Mouse (Mus musculus) heart, embryonic 11.5 days (tissue): ENCODE measurements at regions not wholly inside any gene's neighbourhood (a gene's known extent, or its start where the extent isn't known, plus 50 kb on each side); places are given as distances from the start of the nearest gene placed in this dataset.
A peak's percentile ranks its signal among the peaks of the same experiment; 100 is the strongest.

ENCODE experiments used
- ATAC-seq: fragments of 200-750 bp; cut with Nextera tagmentation; replicated peaks from 2 replicates; pipeline ENCODE4 v1.8.0; 2017; ENCODE audit warnings: moderate library complexity; ENCODE audit not compliant: insufficient number of reproducible peaks, low FRiP score, low TSS enrichment
- H3K27ac ChIP-seq: fragments of 300-500 bp; sonication (generic); 2 replicates; pipeline ENCODE4 v1.5.1; 2014; ENCODE audit warnings: mild to moderate bottlenecking, low read depth, low read length
- H3K27me3 ChIP-seq: fragments of 300-500 bp; sonication (generic); 2 replicates; pipeline ENCODE4 v1.6.1; 2014; ENCODE audit warnings: mild to moderate bottlenecking, low read length, mixed read lengths; ENCODE audit not compliant: control insufficient read depth, insufficient read depth
- H3K36me3 ChIP-seq: fragments of 300-500 bp; sonication (generic); 2 replicates; pipeline ENCODE4 v1.6.1; 2014; ENCODE audit warnings: mild to moderate bottlenecking, low read length, moderate library complexity, mixed read lengths; ENCODE audit not compliant: control insufficient read depth, insufficient read depth
- H3K4me1 ChIP-seq: fragments of 300-500 bp; sonication (generic); 2 replicates; pipeline ENCODE4 v1.6.1; 2014; ENCODE audit warnings: low read length; ENCODE audit not compliant: control insufficient read depth, insufficient read depth
- H3K4me2 ChIP-seq: fragments of 300-500 bp; sonication (generic); 2 replicates; pipeline ENCODE4 v1.6.1; 2014; ENCODE audit warnings: mild to moderate bottlenecking, moderate library complexity
- H3K4me3 ChIP-seq: fragments of 300-500 bp; sonication (generic); 2 replicates; pipeline ENCODE4 v1.5.1; 2014; ENCODE audit warnings: low read depth, low read length
- H3K9ac ChIP-seq: fragments of 300-500 bp; sonication (generic); 2 replicates; pipeline ENCODE4 v1.6.1; 2014; ENCODE audit warnings: mild to moderate bottlenecking, low read depth, low read length, moderate library complexity
- H3K9me3 ChIP-seq: fragments of 300-500 bp; sonication (generic); replicated peaks from 2 replicates; pipeline ENCODE4 v1.6.1; 2016; ENCODE audit warnings: low read length; ENCODE audit not compliant: control insufficient read depth
- WGBS: fragments of 180-500 bp; shearing (Covaris S2); extraction: QIAGEN DNeasy Blood & Tissue Kit; methylation state at CpG from one replicate; pipeline ENCODE4 v1.1.7; 2014; ENCODE audit not compliant: insufficient replicate concordance; 5-methylcytosine and 5-hydroxymethylcytosine counted together

DNA sequence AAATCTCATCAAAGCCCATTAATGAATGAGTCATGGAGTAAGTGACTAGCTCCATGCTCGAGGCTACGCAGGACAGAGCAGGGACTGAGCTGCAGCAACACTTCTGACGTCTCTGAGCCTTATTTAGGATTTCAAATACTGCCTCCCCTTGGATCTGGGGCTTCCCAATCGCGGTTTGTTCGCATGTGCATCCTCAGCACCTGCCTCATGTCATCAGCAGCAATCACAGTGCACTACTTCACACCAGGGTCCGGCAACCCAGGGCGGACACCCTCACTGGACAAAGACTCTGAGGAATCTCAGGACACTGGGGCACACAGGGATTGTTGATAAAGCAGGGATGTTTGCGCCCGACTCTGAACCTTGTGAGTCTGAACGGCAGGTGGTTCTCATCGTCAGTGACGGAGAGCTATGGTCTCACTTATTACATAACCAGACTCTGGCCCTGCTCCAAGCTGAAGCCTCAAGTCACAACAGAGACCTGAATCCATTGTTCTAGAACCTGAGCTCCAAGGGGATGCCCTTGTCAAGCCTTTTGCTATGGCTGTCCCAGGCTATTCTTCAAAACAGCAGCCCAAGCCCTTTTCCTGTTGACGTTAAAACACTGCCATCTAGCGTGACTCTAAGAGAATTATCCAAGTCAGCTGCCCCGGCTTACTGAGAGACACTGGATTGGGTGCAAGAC, 247.2 kb upstream of the Gm26657 start:
- no peak for ATAC-seq
- H3K4me1 ChIP-seq, result 0 out of 2 replicates have a peak, but pooled peaks cover 3% of the 10 kb centered on the region
- H3K27ac ChIP-seq, result no peak overlapping the region
- H3K9ac ChIP-seq, result no peak overlapping the region
- H3K4me3 ChIP-seq, result no peak overlapping the region
- no peaks in the 10 kb centered on the region for H3K36me3 ChIP-seq
- no peaks in the 10 kb centered on the region for H3K9me3 ChIP-seq
- H3K27me3 ChIP-seq, result peaks cover 2% of the 10 kb centered on the region; the same call in 1 of the 2 replicates
- peak overlapping the region; percentile 16 for H3K4me2 ChIP-seq
- 40% methylated on average over 16 of the region's 16 CpGs for WGBS

DNA sequence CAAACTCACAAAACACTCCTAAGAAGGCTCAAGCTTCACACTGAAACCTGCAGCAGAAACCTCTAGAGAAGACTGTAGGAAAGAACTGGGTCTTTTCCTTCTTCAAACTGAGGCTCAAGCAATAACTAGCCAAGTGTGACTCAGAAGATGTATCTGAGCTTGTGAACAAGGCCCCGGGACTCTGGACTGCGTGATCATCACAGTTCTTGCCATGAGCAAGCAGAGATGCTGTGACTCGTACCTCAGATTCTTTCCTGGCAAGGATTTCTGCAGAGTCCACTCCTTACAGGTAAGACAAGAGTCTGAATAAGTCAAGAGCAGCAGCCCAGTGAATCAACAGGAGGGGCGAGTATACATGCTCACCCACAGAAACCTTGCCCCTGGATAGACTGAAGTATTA, 250.5 kb upstream of the Gm26657 start:
- Histone ChIP-seq H3K36me3 (no peaks in the 10 kb centered on the region), H3K9me3 (no peaks in the 10 kb centered on the region), H3K4me3 (no peak overlapping the region), H3K4me1 (0 out of 2 replicates have a peak, but pooled peaks cover 3% of the 10 kb centered on the region), H3K27ac (no peak overlapping the region), H3K4me2 (no peak overlapping the region), H3K9ac (no peak overlapping the region), H3K27me3 (no peaks in the 10 kb centered on the region)
- 86% methylated on average over 4 of the region's 4 CpGs for WGBS
- ATAC-seq, result no peak

DNA sequence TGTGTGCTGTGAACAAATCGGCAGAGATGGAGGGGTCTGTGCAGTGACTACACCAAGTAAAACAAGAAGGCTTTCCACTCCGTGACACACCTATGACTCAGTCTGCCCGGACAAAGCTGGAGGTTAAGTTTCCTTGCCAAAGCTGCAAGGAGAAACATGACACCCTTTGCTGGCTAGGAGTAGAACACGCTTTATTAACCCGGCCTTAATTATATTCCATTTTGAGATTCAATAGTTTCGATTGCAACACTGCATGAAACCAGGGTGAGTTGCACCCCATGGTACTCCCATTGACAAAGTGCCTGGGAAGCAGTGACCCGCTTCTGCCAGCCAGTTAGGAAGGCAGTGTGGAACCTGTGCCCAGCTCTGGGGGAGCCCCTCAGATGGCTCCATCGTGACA, 256.2 kb upstream of the Gm26657 start:
- no peak for ATAC-seq
- H3K4me3 ChIP-seq, result no peak overlapping the region
- no peaks in the 10 kb centered on the region for H3K9me3 ChIP-seq
- H3K36me3 ChIP-seq, result no peaks in the 10 kb centered on the region
- WGBS, result 75% methylated on average over 8 of the region's 8 CpGs
- H3K27me3 ChIP-seq, result no peaks in the 10 kb centered on the region
- H3K27ac ChIP-seq, result no peak overlapping the region
- no peak overlapping the region for H3K4me2 ChIP-seq
- no peak overlapping the region for H3K9ac ChIP-seq
- no peaks in the 10 kb centered on the region for H3K4me1 ChIP-seq

GRCm38 (mm10) chr4:56456788-56457187, 283.1 kb upstream of the Gm26657 start:
- WGBS, result 79% methylated on average over 4 of the region's 4 CpGs
- no peaks in the 10 kb centered on the region for H3K36me3 ChIP-seq
- H3K4me3 ChIP-seq, result no peak overlapping the region
- H3K27ac ChIP-seq, result no peak overlapping the region
- H3K4me1 ChIP-seq, result no peaks in the 10 kb centered on the region
- no peak overlapping the region for H3K9ac ChIP-seq
- no peaks in the 10 kb centered on the region for H3K27me3 ChIP-seq
- H3K9me3 ChIP-seq, result no peaks in the 10 kb centered on the region
- no peak for ATAC-seq
- no peak overlapping the region for H3K4me2 ChIP-seq

- no peak overlapping the region for H3K27ac ChIP-seq
- H3K36me3 ChIP-seq, result no peaks in the 10 kb centered on the region
- ATAC-seq, result no peak
Observed at GRCm38 (mm10) chr4:56421575-56421974, 318.3 kb upstream of the Gm26657 start.

DNA sequence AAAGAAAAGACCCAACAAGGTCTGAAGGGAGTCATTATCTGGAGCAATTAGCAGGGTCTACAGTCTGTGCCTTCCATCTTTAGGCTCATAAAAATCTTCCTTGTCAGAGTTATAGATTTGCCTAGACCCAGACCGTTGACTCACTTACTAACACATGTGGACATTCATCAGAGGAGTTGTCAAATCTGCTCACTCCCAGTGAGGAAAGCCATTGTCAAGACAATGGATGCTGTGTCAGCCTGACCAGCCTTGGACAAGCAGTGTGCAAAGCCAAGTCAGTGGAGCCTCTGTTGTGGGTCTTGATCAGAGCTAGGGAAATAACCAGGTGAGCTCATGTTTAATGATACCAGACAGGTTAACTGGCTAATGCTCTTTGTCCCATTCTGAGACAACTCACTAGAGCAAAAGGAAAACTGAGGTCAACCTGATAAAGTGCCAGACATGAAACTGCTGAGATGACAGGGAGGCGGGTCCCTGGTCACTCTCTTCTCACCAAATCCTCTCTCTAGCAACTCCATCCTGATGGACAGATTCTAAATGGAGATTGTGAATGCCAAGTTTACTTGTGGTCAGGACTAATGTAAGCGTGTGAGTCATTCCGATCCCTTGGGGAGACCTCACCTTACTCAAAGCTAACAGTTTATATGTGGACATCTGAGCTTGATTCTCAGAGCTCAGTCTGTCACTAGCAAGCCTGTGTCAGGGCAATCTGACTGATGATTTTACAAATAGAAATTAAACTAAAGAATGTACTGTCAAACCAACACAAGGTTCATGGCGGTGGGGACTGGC, 320.6 kb upstream of the Gm26657 start:
- Histone ChIP-seq H3K36me3 (no peaks in the 10 kb centered on the region), H3K4me1 (no peaks in the 10 kb centered on the region), H3K9me3 (no peaks in the 10 kb centered on the region), H3K9ac (no peak overlapping the region), H3K4me3 (no peak overlapping the region), H3K27ac (no peak overlapping the region), H3K27me3 (no peaks in the 10 kb centered on the region), H3K4me2 (no peak overlapping the region)
- no peak for ATAC-seq
- WGBS, result 82% methylated on average over 5 of the region's 5 CpGs

More at GRCm38 (mm10) chr4:56421575-56421974, 318.3 kb upstream of the Gm26657 start:
- Histone ChIP-seq H3K4me2 (no peak overlapping the region), H3K27me3 (no peaks in the 10 kb centered on the region), H3K9ac (no peak overlapping the region), H3K4me1 (no peaks in the 10 kb centered on the region), H3K9me3 (no peaks in the 10 kb centered on the region), H3K4me3 (no peak overlapping the region)
- WGBS, result 66% methylated on average over 8 of the region's 8 CpGs

- 29% methylated on average over 1 of the region's 1 CpGs for WGBS
Observed at GRCm38 (mm10) chr4:56411024-56411636, 328.7 kb upstream of the Gm26657 start.

DNA sequence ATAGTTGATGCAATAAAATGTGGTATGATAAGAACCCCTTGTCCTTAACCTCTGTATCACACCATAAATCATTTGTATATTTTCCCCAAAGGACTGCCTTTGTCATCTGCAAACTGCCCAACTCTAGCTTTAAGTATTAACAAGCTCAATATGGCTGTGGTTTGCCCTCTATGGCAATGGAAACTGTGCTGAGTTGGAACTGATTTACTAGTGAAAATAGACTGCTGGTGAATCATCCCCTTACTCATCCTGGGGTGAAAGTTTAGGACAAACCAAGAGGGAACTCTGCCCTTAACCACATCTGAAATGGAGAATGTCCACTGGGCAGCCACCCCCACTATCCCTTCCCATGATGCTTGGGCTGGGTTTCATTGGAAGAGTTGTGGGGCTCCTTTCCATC, 346.1 kb upstream of the Gm26657 start:
- ATAC-seq, result no peak
- no peak overlapping the region for H3K9ac ChIP-seq
- H3K4me3 ChIP-seq, result no peak overlapping the region
- no peaks in the 10 kb centered on the region for H3K27me3 ChIP-seq
- H3K36me3 ChIP-seq, result no peaks in the 10 kb centered on the region
- no peaks in the 10 kb centered on the region for H3K4me1 ChIP-seq
- no peak overlapping the region for H3K27ac ChIP-seq
- no peak overlapping the region for H3K4me2 ChIP-seq
- no peaks in the 10 kb centered on the region for H3K9me3 ChIP-seq

More at GRCm38 (mm10) chr4:56411024-56411636, 328.7 kb upstream of the Gm26657 start:
- no peaks in the 10 kb centered on the region for H3K27me3 ChIP-seq
- no peak overlapping the region for H3K27ac ChIP-seq
- H3K4me3 ChIP-seq, result no peak overlapping the region
- H3K4me1 ChIP-seq, result no peaks in the 10 kb centered on the region
- H3K9ac ChIP-seq, result no peak overlapping the region
- H3K4me2 ChIP-seq, result no peak overlapping the region
- no peaks in the 10 kb centered on the region for H3K9me3 ChIP-seq
- no peaks in the 10 kb centered on the region for H3K36me3 ChIP-seq
- ATAC-seq, result no peak
